Mouse (Mus musculus) CH12.LX (cell line): ENCODE measurements around the gene Camkk2.

Experiments used
- BHLHE40 ChIP-seq: IDR thresholded peaks from 2 replicates; pipeline ENCODE4 v1.6.1; 2011; ENCODE audit warnings: mild to moderate bottlenecking, low read depth, low read length, improper control_type of control experiment
- CTCF ChIP-seq, 2 experiments: IDR thresholded peaks in 1 of 2; conservative IDR thresholded peaks in 1 of 2; 2 replicates each; pipeline ENCODE4 v1.5.1; 2011 to 2012; ENCODE audit warnings: low read depth in 2 of 2, low read length in 2 of 2, improper control_type of control experiment in 1 of 2, inconsistent platforms in 1 of 2, mild to moderate bottlenecking in 1 of 2, moderate library complexity in 1 of 2
- ELF1 ChIP-seq: IDR thresholded peaks from 2 replicates; pipeline ENCODE4 v1.6.1; 2014; ENCODE audit warnings: low read depth, mild to moderate bottlenecking, inconsistent platforms, low read length, improper control_type of control experiment
- EP300 ChIP-seq: IDR thresholded peaks from 2 replicates; pipeline ENCODE4 v1.6.1; 2011; ENCODE audit warnings: low read length, improper control_type of control experiment
- HCFC1 ChIP-seq: IDR thresholded peaks from 2 replicates; pipeline ENCODE4 v1.6.1; 2012; ENCODE audit warnings: low read depth, mild to moderate bottlenecking, inconsistent platforms, low read length, improper control_type of control experiment
- MAZ ChIP-seq: IDR thresholded peaks from 2 replicates; pipeline ENCODE4 v1.6.1; 2012; ENCODE audit warnings: low read depth, mild to moderate bottlenecking, inconsistent platforms, low read length, improper control_type of control experiment, moderate library complexity
- MEF2A ChIP-seq: IDR thresholded peaks from 2 replicates; pipeline ENCODE4 v1.6.1; 2014; ENCODE audit warnings: low read depth, mild to moderate bottlenecking, inconsistent platforms, low read length, improper control_type of control experiment, borderline replicate concordance
- UBTF ChIP-seq: IDR thresholded peaks from 2 replicates; pipeline ENCODE4 v1.6.1; 2012; ENCODE audit warnings: low read depth, mild to moderate bottlenecking, inconsistent platforms, low read length, improper control_type of control experiment, moderate library complexity
- USF1 ChIP-seq: IDR thresholded peaks from 2 replicates; pipeline ENCODE4 v1.6.1; 2014; ENCODE audit warnings: low read depth, mild to moderate bottlenecking, inconsistent platforms, low read length, improper control_type of control experiment
- ZC3H11A ChIP-seq: IDR thresholded peaks from 2 replicates; pipeline ENCODE4 v1.6.1; 2012; ENCODE audit warnings: low read depth, mild to moderate bottlenecking, inconsistent platforms, low read length, improper control_type of control experiment
- ZMIZ1 ChIP-seq: IDR thresholded peaks from 2 replicates; pipeline ENCODE4 v1.6.1; 2012; ENCODE audit warnings: low read depth, mild to moderate bottlenecking, inconsistent platforms, low read length, improper control_type of control experiment

DNA sequence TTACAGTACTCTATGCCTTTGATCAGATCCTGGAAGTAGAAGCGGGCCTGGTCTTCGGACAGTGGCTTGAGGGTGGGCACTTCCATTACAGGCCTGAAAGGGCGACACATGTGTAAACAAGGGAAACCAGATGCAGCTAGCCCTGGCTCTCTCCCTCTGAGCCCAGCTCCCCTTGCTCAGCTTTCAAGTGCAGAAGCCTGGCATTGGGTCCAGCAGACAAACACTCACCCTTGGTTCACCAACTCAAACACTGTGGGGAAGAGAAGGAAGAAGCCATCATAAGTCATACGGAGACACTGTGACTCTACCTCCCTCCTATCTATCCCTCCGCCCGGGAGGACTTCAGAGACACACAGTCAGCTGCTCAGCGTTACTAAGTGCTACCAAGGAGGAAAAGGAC lies 31.3 kb downstream of the Camkk2 start:
- TF ChIP-seq BHLHE40 (no peak), CTCF (conservative IDR thresholded peaks at IDR 0.05 in 1 of 2, IDR thresholded peaks at IDR 0.05 in 1 of 2; ENCODE audit: low read depth in 2 of 2, low read length in 2 of 2) (no peak), MEF2A (no peak), EP300 (no peak), ELF1 (no peak), UBTF (no peak), ZMIZ1 (no peak), ZC3H11A (no peak), HCFC1 (no peak), MAZ (no peak), USF1 (no peak)
